Mouse (Mus musculus) frontal cortex, postnatal 25 days (tissue): ENCODE measurements around the gene Vkorc1l1.
"Not testable (repeated sequence)": the region's sequence is repeated elsewhere in the genome, so short reads cannot be mapped to it uniquely, and the experiment has no call there.

Experiments
- DNase-seq, 2 experiments: peaks; one replicate each; pipeline ENCODE4 v3.0.0; 2022; ENCODE audit warnings: low spot score in 2 of 2

Vkorc1l1 gene

GRCm38 (mm10) chr5:129941495-129942045 lies at the start of gene Vkorc1l1:
Vkorc1l1 (plus strand) TSS chr5:129941970.
- peak; percentile 90 to 95 for DNase-seq

- peak; percentile 61 to 80 for DNase-seq
Measured at GRCm38 (mm10) chr5:129895198-129896088, 46.3 kb upstream of the Vkorc1l1 start, which contains the start of gene Zbed5. Zbed5 (plus strand) TSS chr5:129895723.

- no peak for DNase-seq
Measured at GRCm38 (mm10) chr5:129898449-129898848, 43.3 kb upstream of the Vkorc1l1 start, which contains the start of gene Phkg1. Phkg1 (minus strand) TSS chr5:129898549.

GRCm38 (mm10) chr5:129907775-129908174 lies 34.0 kb upstream of the Vkorc1l1 start:
- no peak for DNase-seq

GRCm38 (mm10) chr5:129908242-129908965 lies 33.4 kb upstream of the Vkorc1l1 start, which contains the start of gene Nupr1l:
Nupr1l (plus strand) TSS chr5:129908540.
- peak; percentile 68 to 75 for DNase-seq

GRCm38 (mm10) chr5:129909147-129909546 lies 32.6 kb upstream of the Vkorc1l1 start:
- DNase-seq, result no peak

GRCm38 (mm10) chr5:129909591-129909990 lies 32.2 kb upstream of the Vkorc1l1 start:
- DNase-seq, result no peak

- no peak for DNase-seq
Measured at GRCm38 (mm10) chr5:129914024-129914423, 27.7 kb upstream of the Vkorc1l1 start.

- not testable (repeated sequence) for DNase-seq
Measured at GRCm38 (mm10) chr5:129915491-129915890, 26.3 kb upstream of the Vkorc1l1 start.

GRCm38 (mm10) chr5:129918065-129918651 lies 23.6 kb upstream of the Vkorc1l1 start:
- DNase-seq, result no peak

GRCm38 (mm10) chr5:129918752-129919151 lies 23.0 kb upstream of the Vkorc1l1 start:
- DNase-seq, result no peak

GRCm38 (mm10) chr5:129919320-129919719 lies 22.4 kb upstream of the Vkorc1l1 start:
- no peak for DNase-seq

- DNase-seq, result no peak
Measured at GRCm38 (mm10) chr5:129921972-129922371, 19.8 kb upstream of the Vkorc1l1 start.

- DNase-seq, result no peak
Measured at GRCm38 (mm10) chr5:129924820-129925452, 16.8 kb upstream of the Vkorc1l1 start.

- no peak for DNase-seq
Measured at GRCm38 (mm10) chr5:129925933-129926332, 15.8 kb upstream of the Vkorc1l1 start.

GRCm38 (mm10) chr5:129929924-129930855 lies 11.6 kb upstream of the Vkorc1l1 start:
- no peak for DNase-seq

- DNase-seq, result no peak
Measured at GRCm38 (mm10) chr5:129936941-129937340, 4.8 kb upstream of the Vkorc1l1 start.

- DNase-seq, result no peak
Measured at GRCm38 (mm10) chr5:129940281-129940680, 1.5 kb upstream of the Vkorc1l1 start.

- no peak for DNase-seq
Measured at GRCm38 (mm10) chr5:129940736-129941494, 855 bp upstream of the Vkorc1l1 start.
